Mouse (Mus musculus) heart, adult 11 months (tissue): ENCODE results near the gene Fem1b.
"Not testable (repeated sequence)": the region's sequence is repeated elsewhere in the genome, so short reads cannot be mapped to it uniquely, and the experiment has no call there.

Experiments
- DNase-seq: peaks from one replicate; pipeline ENCODE4 v3.0.0; 2022

Fem1b gene

DNA sequence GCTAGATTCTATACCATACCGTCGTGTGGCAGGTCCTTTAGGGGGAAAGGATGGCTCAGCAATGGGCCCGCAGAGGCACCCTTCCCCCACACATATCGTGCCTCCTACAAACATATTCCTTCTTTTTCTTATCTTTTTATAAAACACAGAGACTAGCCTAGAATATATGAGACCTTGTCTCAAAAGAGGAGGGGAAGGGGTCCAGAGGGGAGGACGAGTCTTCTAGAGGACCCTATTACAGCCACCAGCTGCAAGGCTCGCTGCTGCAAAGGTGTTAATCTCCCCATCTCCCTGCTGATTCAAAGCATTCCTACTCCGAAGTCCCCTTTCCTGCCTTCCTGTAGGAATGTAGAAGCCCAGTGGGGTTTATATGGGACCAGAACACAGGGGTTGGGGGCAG, 14.7 kb upstream of the Fem1b start:
- no peak for DNase-seq

DNA sequence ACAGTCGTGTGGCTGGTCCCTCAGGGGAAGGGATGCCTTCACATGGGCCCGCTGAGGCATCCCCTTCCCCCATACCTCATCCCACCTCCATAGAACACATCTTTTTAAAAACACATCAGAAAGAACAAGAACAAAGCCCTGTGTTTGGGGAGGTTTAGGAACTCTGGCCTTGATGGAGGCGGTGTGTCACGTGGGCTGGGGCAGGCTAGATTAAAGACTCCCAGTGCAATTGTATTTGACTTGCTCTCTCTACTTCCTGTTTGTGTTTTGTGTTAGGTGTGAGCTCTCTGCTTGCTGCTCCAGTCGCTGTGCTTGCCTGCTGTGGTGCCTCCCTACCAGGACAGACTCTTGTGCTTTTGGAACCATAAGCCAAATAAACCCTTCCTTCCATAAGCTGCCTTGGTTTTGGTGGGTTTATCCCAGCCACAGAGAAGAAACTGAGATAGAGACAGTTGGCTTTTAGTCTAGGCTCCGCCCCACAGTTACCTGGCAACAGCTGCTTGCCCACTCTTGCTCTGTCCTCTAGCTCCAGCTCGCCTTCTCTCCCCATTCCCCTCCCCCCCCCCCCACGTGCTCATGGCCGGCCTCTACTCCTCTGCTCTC, 14.2 kb upstream of the Fem1b start:
- DNase-seq, result no peak

DNA sequence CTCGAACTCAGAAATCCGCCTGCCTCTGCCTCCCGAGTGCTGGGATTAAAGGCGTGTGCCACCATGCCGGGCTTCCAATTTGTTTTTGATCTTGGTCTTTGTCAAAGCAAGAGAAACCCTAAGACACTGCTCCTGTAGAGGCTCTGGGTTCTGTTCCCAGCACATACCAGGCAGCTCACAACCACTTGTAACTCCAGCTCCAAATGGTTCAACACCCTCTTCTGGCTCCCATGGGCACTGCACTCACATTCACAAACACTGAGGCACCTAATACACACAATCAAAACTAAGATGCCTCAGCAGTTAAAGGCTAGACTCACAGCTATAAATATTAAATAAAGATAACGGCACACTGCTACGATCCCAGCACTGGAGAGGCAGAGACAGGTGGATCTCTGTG, 10.1 kb upstream of the Fem1b start:
- DNase-seq, result no peak

DNA sequence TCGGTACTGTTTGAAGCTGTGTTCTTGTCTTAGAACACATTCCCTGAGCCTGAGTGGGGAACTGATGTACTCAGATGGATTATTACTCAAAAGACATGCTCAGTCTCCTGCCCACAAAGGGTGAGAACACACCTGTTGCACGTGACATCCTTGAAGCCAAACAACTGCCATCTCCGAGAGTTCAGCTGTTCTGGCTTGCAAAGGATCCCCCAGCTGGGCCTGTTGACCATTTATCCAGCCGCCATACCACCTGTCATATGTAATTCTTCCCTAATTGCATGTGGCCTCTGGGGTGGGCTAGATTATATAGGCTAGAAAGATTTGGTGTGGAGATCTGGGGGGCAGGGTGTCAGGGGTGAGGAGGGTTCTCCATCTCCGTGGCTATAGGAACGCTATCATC, 9.1 kb upstream of the Fem1b start:
- no peak for DNase-seq

DNA sequence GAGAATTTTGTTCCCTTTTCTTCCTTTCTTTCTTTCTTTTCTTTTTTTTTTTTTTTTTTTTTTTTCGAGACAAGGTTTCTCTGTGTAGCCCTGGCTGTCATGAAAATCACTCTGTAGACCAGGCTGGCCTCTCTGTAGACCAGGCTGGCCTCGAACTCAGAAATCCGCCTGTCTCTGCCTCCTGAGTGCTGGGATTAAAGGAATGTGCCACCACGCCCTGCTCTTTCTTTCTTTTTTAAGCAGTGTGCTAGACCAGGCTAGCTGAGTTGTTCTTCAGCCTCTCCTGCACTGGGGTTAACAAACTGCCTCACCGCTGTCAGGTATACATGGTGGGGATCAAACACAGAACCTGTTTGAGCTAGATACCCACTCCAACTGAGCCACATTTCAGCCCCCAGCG, 8.2 kb upstream of the Fem1b start:
- DNase-seq, result peak; percentile 64

DNA sequence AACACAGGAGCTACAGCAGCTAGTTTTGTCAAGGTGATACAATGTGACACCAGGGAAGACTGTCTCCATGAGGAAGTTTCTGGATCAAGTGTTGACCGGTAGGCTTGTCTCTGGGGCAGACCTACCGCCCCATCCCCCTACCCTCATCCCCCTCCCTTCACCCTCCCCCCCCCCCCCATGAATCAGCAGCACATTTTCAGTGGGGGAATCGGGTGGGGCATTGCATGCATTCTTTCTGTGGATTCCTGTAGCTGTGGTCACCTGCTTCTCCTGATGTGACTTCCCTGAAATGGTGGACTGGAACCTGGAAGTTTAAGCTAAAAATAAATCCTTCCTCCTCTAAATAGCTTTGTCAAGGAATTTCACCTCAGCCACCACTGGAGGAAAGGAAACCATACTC, 7.8 kb upstream of the Fem1b start:
- peak; percentile 71 for DNase-seq

DNA sequence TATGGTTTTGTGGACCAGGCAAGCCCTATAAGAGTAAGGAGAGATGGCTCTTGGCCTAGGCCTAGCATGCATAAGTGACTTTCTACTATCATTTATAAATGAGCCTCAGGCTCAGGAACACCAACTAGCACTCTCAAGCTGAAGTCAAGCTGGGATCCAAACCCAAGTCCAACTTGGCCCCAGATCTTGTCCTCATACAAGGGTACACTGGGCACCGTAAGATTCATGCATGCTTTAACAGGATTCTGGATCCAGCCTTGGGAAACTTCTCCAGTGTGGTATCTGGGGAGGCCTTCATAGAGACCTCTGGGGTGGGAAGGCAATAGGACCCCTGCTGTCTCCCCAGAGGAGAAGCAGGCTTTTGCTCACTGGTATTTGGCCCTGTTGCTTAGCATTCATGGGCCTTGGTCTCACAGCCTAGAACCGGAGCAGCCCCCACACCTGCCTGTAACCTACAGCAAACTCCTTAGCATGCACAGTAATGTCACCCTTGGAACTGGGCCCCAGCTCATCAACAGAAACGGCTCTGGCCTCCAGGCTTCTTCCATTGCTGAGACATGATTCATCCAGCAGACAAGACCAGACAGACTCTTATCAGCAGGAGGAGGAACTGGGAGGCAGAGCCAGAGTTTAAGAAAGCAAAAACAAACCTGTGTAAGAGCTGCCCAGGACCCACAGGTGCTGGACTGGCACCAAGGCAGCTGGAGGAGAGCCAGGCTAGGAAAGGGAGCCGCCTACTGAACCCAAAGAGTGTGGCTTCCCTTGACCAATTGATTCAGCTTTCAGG, 6.3 kb upstream of the Fem1b start:
- peak; percentile 88 for DNase-seq

DNA sequence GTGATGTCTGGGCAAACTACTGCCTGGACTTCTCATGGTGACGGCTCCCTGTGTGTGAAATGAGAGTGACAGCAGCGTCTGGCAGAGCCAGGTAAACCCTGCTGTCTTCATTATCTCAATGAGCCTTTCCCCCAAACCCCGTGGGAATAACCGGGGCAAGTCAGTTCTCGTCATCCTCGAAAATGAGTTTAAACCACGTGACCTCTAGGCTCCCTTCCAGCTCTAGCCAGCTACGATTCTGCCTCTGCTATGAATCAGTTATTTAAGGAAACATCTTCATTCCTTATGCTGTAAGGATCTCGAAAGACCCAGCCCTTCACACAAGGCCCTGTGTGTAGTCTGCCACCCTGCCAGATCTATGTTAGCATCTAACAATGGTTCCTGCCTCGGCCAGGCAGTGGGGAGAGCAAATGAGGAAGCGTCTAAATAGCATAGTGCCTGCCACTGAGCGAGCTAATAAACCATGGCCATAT, 5.4 kb upstream of the Fem1b start:
- peak; percentile 93 for DNase-seq

DNA sequence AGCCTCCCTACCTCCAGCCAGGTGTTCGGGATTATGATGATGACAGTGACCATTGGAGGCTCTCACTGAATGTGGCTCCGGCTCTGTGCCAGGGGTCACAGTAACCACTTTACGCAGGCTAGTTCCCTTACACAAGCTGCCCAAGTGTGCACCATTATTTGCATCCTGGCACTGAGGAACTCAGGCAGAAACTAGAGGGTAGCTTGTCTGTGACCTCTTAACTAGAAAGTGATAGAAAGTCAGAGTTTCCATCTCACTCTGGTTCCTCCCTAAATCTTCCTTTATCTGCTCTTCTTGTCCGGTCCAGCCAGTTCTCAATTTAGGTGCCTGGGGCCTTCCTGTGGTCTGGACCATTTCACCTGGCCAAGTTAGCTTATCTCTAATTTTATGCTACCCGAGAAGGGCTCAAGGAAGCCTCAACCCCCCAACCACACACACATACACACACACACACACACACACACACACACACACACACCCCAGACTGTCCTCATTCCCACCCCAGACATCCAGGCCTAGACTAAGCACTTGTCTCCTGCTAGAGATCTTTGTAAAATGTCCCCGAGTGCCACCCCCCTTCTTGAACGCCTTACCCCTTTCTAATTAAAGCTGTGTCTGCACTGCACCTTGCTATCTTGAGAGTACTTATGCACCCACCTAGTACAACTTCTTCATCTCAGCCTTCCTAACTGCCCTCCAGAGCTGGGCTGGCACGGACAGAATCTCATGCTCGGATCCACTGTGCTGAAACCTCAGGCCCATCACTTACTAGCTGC, 4.8 kb upstream of the Fem1b start:
- peak; percentile 82 for DNase-seq

DNA sequence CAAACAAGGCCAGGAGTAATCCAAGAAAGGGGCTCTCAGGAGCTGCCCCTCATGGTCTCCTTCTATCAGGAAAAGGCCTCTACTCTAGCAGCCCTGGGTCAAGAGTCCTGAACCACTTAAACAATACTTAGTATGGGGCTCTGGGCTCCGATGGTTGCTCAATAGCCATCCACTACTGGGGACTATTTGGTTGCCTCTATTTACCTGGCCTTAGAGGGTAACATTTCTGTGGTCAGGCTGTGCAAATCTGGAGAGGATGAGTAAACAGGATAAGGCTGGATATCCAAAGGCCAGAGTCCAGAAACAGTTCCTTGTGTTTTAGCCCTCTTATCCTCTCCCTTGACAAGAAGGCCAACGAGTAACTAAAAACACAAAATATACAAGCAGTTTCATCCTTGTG, 3.0 kb upstream of the Fem1b start:
- peak; percentile 76 for DNase-seq

DNA sequence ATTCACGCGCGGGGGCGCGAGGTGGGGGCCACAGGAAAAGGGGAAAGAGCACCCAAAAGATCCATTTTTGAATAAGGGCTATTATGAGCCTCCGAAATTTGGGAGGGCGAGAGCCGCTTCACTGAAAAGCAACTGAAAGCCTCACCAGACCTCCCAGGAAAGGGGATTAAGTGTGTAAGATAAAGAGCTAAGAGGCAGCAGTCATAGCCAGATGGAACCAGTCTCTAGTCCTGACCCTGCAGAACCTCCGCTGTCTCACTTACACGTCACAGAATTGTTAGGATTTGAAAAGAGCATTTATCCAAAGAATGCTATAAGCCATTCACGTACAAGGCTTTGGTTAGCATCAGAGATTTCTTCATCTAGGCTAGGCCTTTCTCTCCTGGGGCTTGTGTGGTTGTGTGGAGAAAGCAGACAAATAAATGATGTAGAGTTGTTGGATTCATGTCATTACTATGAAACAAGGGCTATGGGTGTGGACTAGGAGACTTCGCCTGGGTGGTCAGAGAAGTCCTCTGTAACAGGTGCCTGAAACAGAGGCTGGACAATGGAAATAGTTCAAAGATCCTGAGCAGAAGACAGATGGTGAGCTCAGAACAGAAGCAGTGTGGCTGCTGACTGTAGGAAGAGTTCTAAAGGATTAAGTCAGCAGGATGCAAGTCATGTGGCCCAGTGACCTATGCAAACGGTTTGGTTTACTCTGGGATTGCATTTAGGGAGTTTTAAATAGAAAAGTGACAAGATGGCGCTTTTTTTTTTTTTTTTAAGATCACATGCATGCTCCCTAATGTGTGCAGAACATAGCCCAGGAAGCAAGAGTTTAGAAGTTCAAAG, 699 bp upstream of the Fem1b start:
- no peak for DNase-seq

DNA sequence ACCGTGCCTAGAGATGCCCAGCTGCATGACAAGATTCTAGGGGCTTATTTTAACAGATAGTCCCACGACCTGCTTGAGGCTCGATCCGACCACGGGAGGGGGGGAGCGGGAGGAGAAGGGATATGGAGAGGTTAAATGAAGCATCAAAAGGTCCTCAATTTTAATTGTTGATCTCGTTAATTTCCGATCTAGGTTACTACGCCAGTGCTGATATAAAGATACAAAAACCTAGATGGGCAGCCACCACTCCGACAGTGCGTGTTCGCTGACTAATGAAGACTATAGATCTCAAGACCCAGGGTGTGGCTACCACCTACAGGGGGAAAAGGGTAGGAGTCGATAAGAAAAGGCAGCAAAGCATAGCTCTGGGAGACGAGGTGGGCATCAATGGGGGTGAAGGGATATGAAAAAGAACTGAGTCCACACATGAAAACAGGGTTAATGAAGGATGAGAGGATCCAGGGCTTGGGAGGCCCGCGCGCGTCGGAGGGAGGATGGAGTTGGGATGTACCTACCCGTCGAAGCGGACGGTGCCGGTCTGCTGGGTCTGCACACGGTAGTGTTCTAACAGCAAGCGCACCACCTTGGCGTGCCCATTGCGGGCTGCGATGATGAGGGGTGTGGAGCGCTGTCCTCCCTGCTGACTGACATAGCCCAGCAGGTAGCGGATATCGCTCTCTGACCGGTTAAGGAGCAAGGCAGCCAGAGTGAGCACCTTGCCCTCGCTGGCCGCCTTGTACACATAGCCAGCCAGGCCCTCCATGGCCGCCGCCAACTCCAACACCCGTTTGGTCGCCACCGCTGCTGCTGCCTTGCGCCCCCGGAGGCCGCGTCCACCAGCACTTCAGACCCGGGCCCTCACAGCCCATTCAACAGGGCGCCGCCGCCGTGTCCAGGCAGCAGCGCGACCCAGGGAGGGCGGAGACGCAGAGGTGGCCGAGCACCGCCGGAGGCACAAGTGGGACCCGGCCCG, 905 bp downstream of the Fem1b start:
- no peak for DNase-seq

DNA sequence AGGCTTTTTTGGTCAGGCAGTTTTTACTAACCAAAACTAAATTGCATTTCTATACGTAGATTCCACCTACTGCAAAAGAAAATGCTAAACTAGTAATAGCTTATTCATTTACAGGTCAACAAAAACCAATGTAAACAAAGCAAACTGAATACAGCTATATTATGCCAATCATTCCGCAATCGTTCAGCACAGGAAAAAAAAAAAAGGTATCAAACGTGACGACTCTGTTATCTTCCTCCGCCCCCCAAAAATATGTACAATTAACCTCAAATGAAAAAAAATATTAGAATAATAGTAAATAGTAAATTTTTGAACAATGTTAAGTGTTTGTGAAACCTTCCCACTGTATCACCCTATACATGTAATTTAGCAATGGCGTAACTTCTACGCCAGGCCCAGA, 1.6 kb downstream of the Fem1b start:
- DNase-seq, result no peak

DNA sequence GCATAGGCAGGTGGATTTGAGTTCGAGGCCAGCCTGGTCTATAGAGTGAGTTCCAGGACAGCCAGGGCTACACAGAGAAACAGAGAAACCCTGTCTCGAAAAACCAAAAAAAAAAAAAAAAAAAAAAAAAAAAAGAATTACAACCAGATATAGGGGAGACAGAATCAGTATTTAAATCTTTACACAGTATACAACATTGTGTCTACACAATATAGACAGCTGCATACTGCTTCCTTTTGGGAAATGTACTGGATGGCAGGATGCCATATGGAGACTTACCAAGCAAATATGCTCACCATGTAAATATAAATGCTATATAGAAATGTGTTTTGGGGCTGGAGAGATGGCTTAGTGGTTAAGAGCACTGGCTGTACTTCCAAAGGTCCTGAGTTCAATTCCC, 12.5 kb downstream of the Fem1b start:
- DNase-seq, result not testable (repeated sequence)

DNA sequence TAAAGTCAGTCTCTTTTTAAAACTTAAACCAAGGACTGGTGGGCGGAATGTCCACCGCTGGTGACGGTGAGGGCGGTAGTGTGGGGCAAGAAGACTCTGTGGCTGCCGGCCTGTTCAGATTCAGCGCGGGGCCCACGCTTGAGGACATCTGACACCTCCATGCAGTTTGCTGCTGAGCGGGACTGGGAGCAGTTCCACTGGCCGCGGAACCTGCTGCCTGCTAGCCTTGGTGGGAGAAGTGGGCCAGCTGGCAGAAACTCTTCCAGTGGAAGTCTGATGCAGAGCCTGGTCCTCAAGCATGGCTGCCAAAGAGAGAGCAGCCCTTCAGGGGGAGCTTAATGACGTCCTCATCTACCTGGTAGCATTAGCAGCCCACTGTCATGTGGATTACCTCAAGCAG, 21.9 kb downstream of the Fem1b start:
- no peak for DNase-seq

DNA sequence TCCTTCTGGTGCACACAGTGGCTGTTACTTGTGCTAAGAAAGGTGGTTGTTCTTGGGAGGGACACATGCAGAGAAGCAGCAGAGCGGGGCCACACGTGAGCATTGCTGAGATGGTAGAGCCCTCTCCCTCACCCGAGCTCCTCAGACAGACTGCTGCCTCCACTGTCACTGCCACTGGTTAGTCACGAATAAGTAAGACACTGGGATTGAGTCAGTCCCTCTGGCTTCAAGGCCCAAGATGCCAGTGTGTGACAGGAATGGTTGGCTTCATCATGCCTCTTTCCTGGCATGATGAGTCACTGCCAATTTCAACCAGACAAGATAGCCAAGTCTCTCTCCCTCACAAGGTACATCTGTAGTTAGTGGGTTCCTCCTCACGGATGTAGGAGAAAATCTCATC, 25.0 kb downstream of the Fem1b start:
- DNase-seq, result peak; percentile 75

DNA sequence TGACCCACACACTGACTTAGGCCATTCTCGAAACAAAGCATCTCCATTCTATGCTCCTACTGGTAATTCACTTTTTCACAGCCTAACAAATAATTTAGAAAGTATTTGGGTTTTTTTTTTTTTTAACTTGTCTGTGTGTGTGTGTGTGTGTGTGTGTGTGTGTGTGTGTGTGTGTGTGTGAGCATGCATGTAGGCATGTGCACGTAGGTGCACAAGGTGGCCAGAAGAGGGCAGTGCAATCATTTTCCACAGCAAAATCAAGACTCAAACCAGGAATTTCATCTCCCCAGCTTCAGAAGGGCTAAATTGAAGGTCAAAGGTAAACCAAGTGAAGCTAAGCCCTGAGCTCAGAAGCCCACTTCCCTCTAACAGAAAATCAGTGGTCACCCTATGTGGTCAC, 27.5 kb downstream of the Fem1b start:
- no peak for DNase-seq

DNA sequence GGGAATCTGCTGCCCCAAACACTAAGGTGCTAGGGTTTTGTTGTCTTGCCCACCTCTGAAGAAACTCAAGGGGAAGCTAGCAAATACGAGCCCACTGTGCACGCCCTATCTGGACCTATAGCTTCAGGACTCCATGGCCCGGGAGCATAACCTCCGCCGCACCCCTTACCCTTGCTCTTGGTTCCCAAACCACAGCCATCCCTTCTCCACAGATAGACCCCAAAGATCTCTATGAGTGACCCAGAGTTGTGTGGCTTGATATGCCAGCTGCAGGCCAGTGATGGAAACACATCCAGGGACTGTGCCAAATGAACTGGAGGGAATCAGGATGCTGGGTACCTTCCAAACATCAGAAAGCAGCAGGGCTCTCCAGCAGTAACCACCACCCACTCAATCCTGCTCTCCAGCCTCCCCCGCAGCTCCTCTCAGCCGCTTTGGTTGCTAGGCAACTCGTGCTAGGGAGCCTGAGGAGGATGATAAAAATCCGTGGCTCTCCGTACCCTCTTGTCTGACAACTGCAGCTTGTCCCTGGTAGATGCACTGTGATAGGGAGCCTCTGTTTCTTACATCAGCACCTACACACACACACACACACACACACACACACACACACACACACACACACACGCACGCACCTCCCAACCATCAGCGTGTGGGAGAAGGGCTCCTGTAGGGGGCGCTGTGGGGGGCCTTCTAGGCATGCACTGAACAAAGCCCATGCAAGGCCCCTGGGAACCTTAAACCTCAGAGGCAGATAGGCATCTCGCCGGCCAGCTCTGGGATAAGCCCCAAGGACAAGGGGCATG, 28.6 kb downstream of the Fem1b start:
- DNase-seq, result peak; percentile 86

DNA sequence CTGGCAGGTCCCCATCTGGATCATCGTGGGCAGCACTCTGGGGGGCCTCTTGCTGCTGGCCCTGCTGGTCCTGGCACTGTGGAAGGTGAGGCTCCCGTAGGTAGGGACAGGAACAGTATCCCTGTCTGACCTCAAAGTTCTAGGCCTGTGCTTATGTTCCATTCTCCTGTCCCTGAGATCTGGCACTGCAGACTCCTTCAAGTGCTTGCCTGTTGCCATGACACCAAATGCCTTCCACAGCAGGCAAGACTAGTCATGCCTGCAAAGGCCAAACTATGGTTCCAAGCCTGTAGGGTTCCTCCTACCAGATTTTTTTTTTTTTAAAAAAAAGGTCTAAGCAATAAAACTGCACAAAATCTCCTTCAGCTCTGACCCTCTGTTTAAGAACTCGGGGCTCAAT, 29.8 kb downstream of the Fem1b start:
- peak; percentile 93 for DNase-seq

DNA sequence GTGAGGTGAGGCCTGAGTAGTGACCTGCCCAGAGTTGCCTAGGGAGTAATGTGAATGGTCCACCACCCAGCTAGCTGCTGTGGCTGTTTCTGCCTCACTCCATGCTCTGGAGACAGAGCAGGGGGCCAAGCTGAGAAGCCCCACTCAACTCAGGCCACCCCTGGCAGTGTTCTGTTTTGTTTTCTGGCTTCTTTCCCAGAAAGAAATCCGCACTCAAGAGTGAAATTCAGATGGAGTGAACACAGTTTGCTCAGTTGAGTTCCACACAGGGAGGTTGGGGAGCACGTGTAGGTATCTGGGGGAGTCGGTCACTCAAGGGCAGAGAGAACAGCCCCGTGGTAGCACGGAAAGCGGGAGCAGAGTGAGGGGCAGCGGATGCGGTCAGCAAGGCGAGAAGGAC, 33.0 kb downstream of the Fem1b start:
- DNase-seq, result no peak

DNA sequence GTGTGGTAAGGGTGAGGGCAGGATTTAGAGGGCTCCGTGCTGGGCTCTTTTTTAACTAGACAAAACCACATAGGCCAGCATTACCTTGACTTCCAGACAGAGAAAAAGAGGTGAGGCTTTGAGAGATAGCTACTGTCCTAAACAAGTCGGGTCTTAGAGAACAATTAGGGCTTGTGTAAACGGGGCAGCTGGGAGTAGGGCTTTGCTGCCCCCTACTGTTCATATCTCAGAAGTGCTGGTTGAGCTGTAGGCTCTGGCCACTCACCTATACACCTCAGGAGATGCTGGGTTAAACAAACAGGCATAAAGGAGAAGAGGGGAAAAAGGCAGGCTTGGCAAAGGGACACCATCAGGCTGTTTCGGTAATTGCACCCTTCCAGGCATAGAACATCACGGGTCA, 34.3 kb downstream of the Fem1b start:
- DNase-seq, result peak; percentile 92
